Mouse (Mus musculus): ENCODE measurements around the gene Ccr1.

Gene Ccr1

GRCm38 (mm10) chr9:123956892-123957291, 11.6 kb downstream of the Ccr1 start:
- in situ Hi-C loops (cut with MseI, MboI): no loop called here

DNA sequence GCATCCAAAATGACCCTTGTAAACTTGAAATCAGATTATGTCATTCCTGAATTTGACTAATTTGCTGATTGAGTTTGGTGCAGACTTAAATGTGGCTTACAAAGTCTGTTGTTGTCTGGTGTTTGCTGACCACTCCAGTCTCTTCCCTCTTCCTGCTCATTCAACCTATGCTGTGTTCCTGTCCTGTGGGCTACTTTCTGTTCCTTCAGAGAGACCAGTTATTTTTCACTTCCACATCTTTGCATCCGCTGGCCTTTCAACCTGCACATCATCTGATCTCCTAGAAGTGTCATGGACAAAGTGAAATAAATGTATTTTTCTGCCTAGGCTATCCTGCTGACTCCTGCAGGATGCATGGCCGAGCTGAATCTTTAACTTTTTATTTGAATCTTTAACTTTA, 14.9 kb downstream of the Ccr1 start:
- in situ Hi-C loops (cut with MseI, MboI): no loop called here

- in situ Hi-C loops (cut with MseI, MboI): no loop called here
These were observed 17.3 kb downstream of the Ccr1 start for GRCm38 (mm10) chr9:123951176-123951575.

GRCm38 (mm10) chr9:123949432-123949831, 19.1 kb downstream of the Ccr1 start:
- in situ Hi-C loops (cut with MseI, MboI): no loop called here

DNA sequence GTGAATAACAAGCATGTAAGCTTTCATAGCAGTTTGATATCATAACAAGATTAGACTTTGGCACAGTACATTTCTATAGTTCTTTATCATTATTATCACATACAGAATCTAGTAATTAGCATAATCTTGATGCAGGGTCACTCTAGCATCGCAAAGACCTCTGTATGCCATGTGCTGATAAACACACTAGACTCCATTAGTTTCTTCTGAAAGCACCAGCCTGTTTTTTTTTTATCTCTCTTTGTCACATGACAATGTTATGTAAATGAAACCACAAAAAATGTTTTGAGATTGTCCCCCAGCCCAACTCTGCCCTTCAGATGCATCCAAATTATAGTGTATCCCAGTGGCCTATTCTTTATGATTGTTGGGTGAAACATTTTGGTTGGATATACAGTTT, 20.7 kb downstream of the Ccr1 start:
- in situ Hi-C loops (cut with MseI, MboI): no loop called here

DNA sequence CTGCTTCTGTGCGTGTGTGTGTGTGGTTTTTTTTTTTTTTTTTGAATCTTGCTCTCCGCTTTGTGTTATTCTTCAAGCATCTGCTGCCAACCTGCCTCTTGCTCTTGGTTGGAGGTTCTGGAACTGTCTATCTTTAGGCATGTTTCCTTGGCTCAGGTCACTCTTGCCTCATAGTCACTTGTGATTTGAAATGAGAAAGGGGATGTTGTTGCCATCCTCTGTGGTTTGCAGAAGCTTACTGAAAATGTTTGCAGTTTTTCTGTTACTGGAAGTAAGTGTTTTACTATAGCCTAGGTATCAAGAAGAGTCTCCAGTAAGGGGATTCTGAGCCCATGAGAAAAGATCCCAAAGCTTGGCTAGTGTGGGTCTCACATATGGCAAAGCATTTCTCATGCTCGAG, 26.5 kb downstream of the Ccr1 start:
- in situ Hi-C loops (cut with MseI, MboI): no loop called here

GRCm38 (mm10) chr9:123941316-123941715, 27.2 kb downstream of the Ccr1 start:
- in situ Hi-C loops (cut with MseI, MboI): no loop called here

GRCm38 (mm10) chr9:123940628-123941027, 27.9 kb downstream of the Ccr1 start:
- in situ Hi-C loops (cut with MseI, MboI): no loop called here

DNA sequence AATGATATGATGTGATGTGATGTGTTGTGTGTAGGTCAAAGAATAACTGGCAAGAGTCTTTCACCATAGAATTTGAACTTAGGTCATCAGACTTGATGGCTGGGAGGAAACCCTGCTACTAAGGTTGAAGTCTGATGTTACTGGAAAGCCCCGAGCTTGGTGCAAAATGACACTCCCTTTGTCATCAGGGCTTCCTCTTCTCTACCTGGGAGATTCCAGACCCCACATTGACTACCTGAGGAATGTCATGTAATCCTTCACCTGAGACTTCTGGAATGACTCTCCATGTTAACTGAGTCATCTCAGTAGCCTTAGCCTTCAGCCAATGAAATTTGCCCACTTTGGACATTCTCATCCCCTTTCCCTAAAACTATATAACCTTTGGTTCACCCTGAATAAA, 28.3 kb downstream of the Ccr1 start:
- in situ Hi-C loops (cut with MseI, MboI): no loop called here

GRCm38 (mm10) chr9:123937989-123938388, 30.5 kb downstream of the Ccr1 start:
- in situ Hi-C loops (cut with MseI, MboI): no loop called here

DNA sequence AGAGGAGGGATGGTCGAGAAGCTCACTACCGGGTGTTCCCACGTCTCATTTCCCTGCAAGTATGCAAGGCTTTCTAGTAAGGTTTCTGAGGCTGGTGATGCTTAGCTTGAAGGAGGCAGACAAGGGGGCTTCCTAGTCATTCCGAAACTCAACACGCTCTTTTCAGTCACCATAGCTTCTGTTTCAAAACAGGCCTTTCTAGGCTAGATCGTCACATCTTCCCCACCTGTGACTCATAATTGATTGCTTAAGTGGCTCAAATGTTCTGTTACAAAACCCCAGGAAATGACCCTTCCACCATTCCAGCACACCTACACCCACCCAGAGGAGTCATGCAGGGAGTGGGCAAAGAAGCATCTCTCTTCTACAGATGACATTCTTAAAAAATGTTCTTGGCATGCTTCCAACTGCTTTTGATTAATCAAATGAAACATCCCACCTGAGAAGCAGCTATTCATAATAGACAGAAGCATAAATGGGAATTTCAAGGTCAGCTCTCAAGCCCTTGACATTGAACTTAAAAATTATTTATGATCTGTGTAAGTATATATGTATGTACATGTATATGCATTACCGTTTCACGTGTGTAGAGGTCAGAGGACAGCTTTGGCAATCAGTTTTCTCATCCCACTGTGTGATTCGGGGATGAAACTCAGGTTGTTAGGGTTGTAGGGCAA, 31.8 kb downstream of the Ccr1 start:
- in situ Hi-C loops (cut with MseI, MboI): no loop called here

DNA sequence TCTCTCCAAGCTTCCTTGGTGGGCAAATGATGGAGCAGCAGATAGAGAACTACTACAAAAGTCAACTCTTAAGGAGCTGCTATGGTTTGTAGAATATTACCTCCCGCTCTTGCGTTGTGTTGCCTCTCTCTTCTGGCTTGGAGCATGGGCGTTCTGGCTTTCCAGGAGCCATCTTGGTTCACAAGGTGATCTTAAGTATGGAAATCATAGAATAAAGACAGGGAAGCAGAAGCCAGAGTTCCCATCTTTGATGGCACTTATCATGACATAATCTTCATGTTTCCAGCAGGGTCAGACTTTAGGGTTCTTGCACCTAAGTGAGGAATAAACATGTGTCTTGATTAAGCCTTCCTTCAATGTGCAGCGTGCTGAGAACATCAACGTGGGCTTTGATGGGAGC, 32.7 kb downstream of the Ccr1 start:
- in situ Hi-C loops (cut with MseI, MboI): no loop called here

DNA sequence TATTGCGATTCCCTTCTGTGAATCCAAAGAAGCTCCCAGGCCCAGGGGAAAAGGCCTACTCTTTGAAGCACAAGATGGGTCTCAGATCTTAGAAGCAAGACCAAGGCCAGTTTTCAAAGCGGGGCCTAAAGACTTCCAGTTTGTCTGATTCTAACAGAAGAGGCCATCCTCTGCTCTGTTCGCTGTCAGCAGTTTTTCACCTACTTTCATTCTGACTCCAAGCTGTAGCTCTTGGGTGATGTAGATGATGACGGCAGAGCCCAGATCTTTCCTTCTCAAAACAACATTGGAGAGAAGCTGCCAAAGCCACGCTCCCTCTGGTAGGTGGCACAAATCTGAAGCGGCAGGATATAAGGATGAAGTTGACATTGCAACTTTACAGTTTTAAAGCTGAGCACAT, 33.1 kb downstream of the Ccr1 start:
- in situ Hi-C loops (cut with MseI, MboI): no loop called here

GRCm38 (mm10) chr9:123933716-123934445, 34.6 kb downstream of the Ccr1 start:
- in situ Hi-C loops (cut with MseI, MboI): no loop called here

GRCm38 (mm10) chr9:123932911-123933675, 35.4 kb downstream of the Ccr1 start:
- in situ Hi-C loops (cut with MseI, MboI): no loop called here

- in situ Hi-C loops (cut with MseI, MboI): no loop called here
These were observed 36.5 kb downstream of the Ccr1 start for GRCm38 (mm10) chr9:123931761-123932700.

DNA sequence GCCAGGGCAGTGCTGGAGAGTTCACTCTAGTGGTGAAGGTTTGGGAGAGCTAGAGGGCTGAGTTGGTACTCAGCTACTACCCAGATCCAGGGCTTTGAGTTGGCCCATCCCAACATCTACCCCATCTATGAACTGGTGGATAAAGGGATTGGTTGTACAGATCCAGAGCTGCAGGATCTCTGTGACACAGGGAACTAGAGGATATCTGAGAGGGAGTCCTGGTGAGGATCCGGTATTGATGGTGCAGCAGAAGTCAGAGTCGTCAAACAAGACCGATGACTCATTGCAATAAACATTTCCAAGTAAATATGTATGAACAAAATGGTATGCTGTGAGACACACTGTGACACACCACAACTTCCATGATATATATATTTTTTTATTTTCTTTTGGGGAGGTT, 37.6 kb downstream of the Ccr1 start:
- in situ Hi-C loops (cut with MseI, MboI): no loop called here

DNA sequence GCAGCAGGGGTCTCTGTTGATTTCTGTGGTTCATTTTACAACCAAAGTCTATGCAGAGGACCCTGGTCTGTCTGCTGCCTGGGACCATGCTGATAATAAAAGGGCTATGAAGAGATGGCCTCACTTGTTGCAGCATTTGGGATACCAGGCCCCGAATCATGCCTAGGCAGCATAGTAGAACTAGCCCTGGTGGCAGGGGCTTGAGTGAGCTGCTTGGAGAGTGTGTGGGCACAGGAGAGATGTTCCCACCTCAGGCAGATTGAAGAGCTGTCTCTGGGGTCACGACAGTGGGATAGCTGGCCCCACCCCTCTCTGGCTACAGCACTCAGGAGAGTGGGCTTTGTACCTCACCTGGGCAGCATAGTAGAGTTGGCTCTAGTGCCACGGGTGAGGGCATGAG, 38.0 kb downstream of the Ccr1 start:
- in situ Hi-C loops (cut with MseI, MboI): no loop called here

DNA sequence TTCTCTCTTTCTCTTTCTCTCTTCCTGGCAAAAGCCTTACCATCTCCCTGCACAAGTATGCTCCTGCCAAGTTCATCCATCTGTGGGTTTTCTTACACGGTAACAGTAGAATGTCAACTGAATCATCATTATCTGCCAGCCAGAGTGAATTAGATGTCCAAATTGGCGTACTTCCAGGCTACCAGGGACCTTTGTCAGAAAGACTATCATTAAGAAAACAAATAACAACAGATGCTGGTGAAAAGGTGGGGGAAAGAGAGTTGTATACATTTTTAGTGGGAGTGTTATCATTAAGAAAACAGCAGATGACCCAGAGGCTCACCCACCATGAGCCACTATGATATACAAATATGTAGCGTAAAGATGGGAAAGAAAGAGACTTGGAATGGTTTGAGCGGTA, 38.6 kb downstream of the Ccr1 start:
- in situ Hi-C loops (cut with MseI, MboI): no loop called here

DNA sequence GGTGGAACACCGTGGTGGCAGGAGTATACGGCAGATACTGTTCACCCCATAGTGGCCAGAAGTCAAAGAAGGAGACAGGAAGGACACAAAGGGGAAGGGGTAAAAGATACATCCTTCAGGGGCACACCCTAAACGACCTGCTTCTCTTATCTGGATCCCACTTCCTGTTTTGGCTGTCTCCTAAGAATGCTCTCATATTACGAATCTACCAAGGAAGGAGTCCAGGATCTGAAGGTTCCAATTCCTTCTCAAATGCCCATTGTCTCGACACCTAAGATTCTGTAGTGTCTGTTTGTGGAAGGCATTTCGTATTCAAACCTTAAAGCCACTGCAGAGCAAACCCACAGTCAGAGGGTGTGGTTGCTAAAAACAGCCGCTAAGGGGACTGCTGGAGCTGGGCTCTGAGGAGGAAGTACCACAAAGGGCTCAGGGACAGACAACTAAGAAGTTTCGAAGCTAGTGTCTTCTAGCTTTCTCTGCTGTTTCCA, 39.7 kb downstream of the Ccr1 start:
- in situ Hi-C loops (cut with MseI, MboI): no loop called here

DNA sequence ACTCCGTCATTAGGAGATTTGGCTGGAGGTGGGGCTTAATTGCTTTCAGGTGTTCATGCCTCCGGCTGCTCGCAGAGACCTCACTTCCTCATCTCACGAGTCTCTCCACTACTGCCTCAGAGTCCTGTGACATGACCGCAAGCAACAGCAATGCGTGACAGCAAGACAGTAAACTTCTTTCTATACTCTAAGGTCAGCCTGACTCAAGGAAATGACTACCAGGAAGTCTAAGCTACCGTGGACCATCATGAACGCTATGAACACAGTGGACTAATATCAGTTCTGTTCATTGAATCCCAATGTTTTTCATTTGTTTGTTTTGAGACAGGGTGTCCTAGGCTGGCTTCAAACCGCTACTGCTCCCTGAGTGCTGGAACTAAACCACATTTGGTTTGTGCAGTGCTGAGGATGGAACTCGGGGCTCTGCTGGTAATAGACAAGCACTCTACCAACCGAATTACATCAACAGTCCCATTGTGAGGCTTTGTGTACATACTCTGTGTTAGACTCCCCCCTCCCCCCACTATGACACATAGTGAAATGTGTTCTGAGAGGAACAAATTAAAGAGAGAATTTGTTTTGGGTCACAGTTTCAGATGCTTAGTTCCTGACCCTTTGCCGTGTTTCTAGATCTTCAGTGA, 40.3 kb downstream of the Ccr1 start:
- in situ Hi-C loops (cut with MseI, MboI): no loop called here
